Mouse (Mus musculus) liver, embryonic 14.5 days (tissue): Measurements from ENCODE around the gene Zmym4.

Source experiments
- CTCF ChIP-seq: IDR thresholded peaks from 2 replicates; pipeline ENCODE4 v1.5.1; 2016; ENCODE audit warnings: antibody characterized with exemption, low read depth, control low read depth
- EP300 ChIP-seq: IDR thresholded peaks from 2 replicates; pipeline ENCODE4 v1.6.1; 2016; ENCODE audit warnings: antibody characterized with exemption, low read depth

- no peak for TF ChIP-seq CTCF
- no peak for TF ChIP-seq EP300
Measured at GRCm38 (mm10) chr4:126967241-126967863, 583 bp downstream of the Zmym4 start.
